Mouse (Mus musculus): Measurements from ENCODE around the gene Git1. TPM values are rescaled to one million over a fixed set of nuclear protein-coding genes. Genes with fewer than 3 reads are reported as not detected.

Git1 gene
- polyA plus RNA-seq, 1 experiment from 2014 or later, result 12.6 TPM

DNA sequence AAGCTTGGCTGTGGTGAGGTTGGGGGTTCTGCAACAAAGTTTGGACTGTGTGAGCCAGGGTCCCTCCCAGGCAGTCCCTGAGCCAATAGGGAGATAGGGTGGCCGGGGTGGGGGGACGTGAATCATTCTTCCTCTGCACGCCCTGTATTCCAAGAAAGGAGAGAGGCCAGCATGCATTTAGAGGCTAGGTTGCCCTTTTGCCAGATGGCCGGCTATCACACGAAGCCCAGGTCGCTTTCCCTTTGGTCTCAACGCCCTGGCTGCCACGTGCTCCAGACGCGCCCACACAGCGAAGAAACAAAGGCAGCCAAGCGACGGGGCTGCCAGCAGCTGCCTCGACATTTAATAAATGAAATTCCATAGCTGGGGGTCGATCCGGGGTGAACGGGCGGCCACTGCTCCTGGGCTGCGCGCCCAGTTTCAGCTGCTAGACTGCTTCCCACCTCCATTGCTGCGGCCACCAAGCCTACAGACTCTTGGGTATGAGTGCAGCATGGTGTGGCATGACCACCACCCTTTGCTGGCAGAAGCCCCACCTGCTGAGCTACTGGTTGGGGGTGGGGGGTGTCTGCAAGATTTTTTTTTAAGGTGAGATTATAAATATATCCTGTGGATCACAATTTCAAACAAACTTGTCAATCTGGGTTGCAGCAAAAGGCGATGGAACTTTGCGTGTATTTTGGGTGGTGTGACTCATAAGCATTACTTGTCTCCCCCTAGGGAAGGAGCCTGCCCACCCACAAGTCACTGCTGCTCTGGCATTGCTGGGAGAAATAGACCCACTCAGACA lies 1.7 kb upstream of the Git1 start:
- peak overlapping the region; percentile 85 for H3K4me2 ChIP-seq (replicated peaks; ENCODE audit: low read depth, low read length)
- peak overlapping the region; percentile 91 for H3K27ac ChIP-seq (ENCODE audit: low read length)
- H3K4me1 ChIP-seq (ENCODE audit: insufficient read depth, low read depth, low read length), result peaks cover 36% of the 10 kb centered on the region
- no peaks in the 10 kb centered on the region for H3K27me3 ChIP-seq (replicated peaks; ENCODE audit: insufficient read depth, low read length)
- no peaks in the 10 kb centered on the region for H3K9me3 ChIP-seq (ENCODE audit: low read length)
- H3K4me3 ChIP-seq (ENCODE audit: low read depth, low read length), result peak overlapping the region; percentile 51
- ATAC-seq, result peak; percentile 68
- 2% methylated on average over 23 of the region's 23 CpGs for WGBS
- H3K9ac ChIP-seq (replicated peaks; ENCODE audit: low read depth), result no peak overlapping the region
- TF ChIP-seq CTCF (IDR thresholded peaks at IDR 0.05) (no peak), EP300 (IDR thresholded peaks at IDR 0.05) (peak; percentile 13; the same call in 1 of the 2 replicates)
- H3K36me3 ChIP-seq (ENCODE audit: insufficient read depth, low read length), result no peaks in the 10 kb centered on the region
- DNase-seq (ENCODE audit: low spot score), result peak; percentile 87

DNA sequence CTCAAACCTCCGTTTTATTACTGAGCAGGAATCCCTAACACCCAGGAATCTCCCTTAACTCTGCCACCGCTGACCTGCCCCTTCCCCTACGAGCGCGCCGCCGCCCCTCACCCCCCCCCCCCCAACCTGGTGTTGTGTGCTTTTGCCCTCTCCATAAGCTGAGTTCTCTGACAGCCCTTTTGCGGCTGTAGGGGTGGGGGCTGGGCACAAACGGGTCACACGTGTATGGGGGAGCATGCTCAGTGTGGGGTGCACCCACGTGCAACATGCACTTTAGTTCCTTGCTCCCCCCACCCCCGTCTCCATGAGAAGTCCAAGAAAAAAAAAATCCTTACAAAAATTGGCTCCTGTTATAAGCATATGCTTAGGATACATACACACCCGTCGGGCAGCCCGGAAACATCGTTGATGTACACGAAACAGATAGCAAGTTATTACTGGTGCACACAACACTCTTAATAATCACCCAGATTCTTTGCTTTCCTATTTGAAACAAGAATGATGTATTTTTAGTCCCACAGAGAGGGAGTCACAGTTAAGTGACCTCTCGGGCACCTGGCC lies 971 bp upstream of the Git1 start:
- peak overlapping the region; percentile 74; the same call in 1 of the 2 replicates for H3K9ac ChIP-seq (replicated peaks; ENCODE audit: low read depth)
- DNase-seq (ENCODE audit: low spot score) (no peak), ATAC-seq (no peak)
- no peaks in the 10 kb centered on the region for H3K27me3 ChIP-seq (replicated peaks; ENCODE audit: insufficient read depth, low read length)
- peak overlapping the region; percentile 91 for H3K27ac ChIP-seq (ENCODE audit: low read length)
- TF ChIP-seq CTCF (IDR thresholded peaks at IDR 0.05) (no peak), EP300 (IDR thresholded peaks at IDR 0.05) (no peak)
- no peaks in the 10 kb centered on the region for H3K9me3 ChIP-seq (ENCODE audit: low read length)
- no peaks in the 10 kb centered on the region for H3K36me3 ChIP-seq (ENCODE audit: insufficient read depth, low read length)
- H3K4me3 ChIP-seq (ENCODE audit: low read depth, low read length), result peak overlapping the region; percentile 51
- peak overlapping the region; percentile 85 for H3K4me2 ChIP-seq (replicated peaks; ENCODE audit: low read depth, low read length)
- peaks cover 42% of the 10 kb centered on the region for H3K4me1 ChIP-seq (ENCODE audit: insufficient read depth, low read depth, low read length)
- WGBS, result 1% methylated on average over 15 of the region's 18 CpGs

DNA sequence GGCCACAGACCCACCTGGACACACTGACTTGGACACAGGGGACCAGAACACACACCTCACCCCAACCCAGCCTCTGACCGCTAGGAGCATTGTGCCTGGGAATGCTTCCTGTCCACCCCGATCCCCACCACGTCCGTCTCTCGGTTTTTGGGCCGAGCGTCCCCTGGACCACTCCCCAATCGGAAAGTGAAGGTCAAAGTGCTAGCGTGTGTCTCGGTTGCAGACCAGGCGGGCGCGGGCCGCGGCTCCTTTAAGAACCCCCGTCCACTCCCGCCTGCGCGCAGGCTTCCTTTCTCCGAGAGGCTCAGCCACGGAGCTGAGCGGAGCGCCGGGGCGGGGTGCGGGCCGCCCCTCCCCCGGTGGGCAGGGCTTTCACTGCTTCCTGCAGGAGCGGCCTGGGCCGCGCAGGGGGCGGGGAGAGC lies 440 bp upstream of the Git1 start:
- peak overlapping the region; percentile 85 for H3K4me2 ChIP-seq (replicated peaks; ENCODE audit: low read depth, low read length)
- H3K9ac ChIP-seq (replicated peaks; ENCODE audit: low read depth), result peak overlapping the region; percentile 74
- WGBS, result 0% methylated on average over 20 of the region's 32 CpGs
- no peaks in the 10 kb centered on the region for H3K9me3 ChIP-seq (ENCODE audit: low read length)
- TF ChIP-seq EP300 (IDR thresholded peaks at IDR 0.05) (no peak), CTCF (IDR thresholded peaks at IDR 0.05) (peak; percentile 41)
- ATAC-seq, result peak; percentile 69
- peaks cover 42% of the 10 kb centered on the region for H3K4me1 ChIP-seq (ENCODE audit: insufficient read depth, low read depth, low read length)
- H3K36me3 ChIP-seq (ENCODE audit: insufficient read depth, low read length), result no peaks in the 10 kb centered on the region
- DNase-seq (ENCODE audit: low spot score), result peak; percentile 97
- H3K27ac ChIP-seq (ENCODE audit: low read length), result peak overlapping the region; percentile 91
- H3K27me3 ChIP-seq (replicated peaks; ENCODE audit: insufficient read depth, low read length), result no peaks in the 10 kb centered on the region
- H3K4me3 ChIP-seq (ENCODE audit: low read depth, low read length), result peak overlapping the region; percentile 51

DNA sequence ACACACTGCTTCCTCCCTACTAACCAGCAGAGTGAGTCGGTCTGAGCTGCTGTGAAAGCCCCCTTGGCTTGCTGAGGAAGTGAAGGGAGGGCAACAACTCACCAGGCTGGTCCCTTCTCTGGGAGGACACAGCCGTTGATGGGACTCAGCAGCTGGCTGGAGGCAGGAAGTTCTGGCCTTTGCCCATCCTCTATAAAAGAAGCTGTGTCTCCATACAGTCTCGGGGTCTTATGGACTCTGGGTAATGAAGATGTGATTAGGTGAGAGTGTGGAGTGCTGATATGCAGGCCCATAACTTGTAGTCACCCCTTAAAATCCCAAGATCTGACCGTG lies 948 bp downstream of the Git1 start:
- no peak for DNase-seq (ENCODE audit: low spot score)

DNA sequence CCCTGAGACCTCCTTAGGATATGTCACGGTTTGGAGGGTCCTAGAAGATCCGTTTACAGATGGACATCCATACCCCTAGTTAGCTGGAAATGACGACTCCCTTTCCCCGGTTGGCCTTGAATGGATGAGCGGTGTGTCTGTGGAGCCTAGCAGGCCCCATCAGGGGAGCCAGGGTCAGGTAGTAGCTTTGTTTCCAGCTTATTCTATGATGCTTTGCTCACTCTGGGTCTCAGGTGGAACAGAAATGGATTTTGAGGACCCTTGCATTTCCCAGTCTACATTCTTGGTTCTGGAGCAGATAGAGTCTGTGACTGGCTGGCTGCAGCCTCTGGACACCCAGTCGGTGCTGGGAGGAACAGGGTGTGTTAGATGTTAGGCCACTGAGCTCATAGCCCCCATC lies 1.4 kb downstream of the Git1 start:
- Histone ChIP-seq H3K27ac (ENCODE audit: low read length) (peak overlapping the region; percentile 91; the same call in 1 of the 2 replicates), H3K4me2 (replicated peaks; ENCODE audit: low read depth, low read length) (peak overlapping the region; percentile 85), H3K4me3 (ENCODE audit: low read depth, low read length) (peak overlapping the region; percentile 84; the same call in 1 of the 2 replicates), H3K36me3 (ENCODE audit: insufficient read depth, low read length) (peaks cover 6% of the 10 kb centered on the region; the same call in 1 of the 2 replicates), H3K9me3 (ENCODE audit: low read length) (no peaks in the 10 kb centered on the region), H3K4me1 (ENCODE audit: insufficient read depth, low read depth, low read length) (peaks cover 40% of the 10 kb centered on the region), H3K27me3 (replicated peaks; ENCODE audit: insufficient read depth, low read length) (no peaks in the 10 kb centered on the region), H3K9ac (replicated peaks; ENCODE audit: low read depth) (no peak overlapping the region)
- ATAC-seq (no peak), DNase-seq (ENCODE audit: low spot score) (no peak)
- TF ChIP-seq EP300 (IDR thresholded peaks at IDR 0.05) (no peak), CTCF (IDR thresholded peaks at IDR 0.05) (no peak)
- WGBS, result 61% methylated on average over 6 of the region's 6 CpGs

More for the DNA sequence above, 948 bp downstream of the Git1 start:
- H3K4me3 ChIP-seq (ENCODE audit: low read depth, low read length), result peak overlapping the region; percentile 84
- H3K9ac ChIP-seq (replicated peaks; ENCODE audit: low read depth), result peak overlapping the region; percentile 74
- 17% methylated on average over 4 of the region's 4 CpGs for WGBS
- peak overlapping the region; percentile 85 for H3K4me2 ChIP-seq (replicated peaks; ENCODE audit: low read depth, low read length)
- ATAC-seq, result no peak
- no peaks in the 10 kb centered on the region for H3K9me3 ChIP-seq (ENCODE audit: low read length)
- 0 out of 2 replicates have a peak, but pooled peaks cover 1% of the 10 kb centered on the region for H3K36me3 ChIP-seq (ENCODE audit: insufficient read depth, low read length)
- no peaks in the 10 kb centered on the region for H3K27me3 ChIP-seq (replicated peaks; ENCODE audit: insufficient read depth, low read length)
- peaks cover 40% of the 10 kb centered on the region for H3K4me1 ChIP-seq (ENCODE audit: insufficient read depth, low read depth, low read length)
- H3K27ac ChIP-seq (ENCODE audit: low read length), result peak overlapping the region; percentile 91
- TF ChIP-seq EP300 (IDR thresholded peaks at IDR 0.05), result no peak
- TF ChIP-seq CTCF (IDR thresholded peaks at IDR 0.05), result no peak

DNA sequence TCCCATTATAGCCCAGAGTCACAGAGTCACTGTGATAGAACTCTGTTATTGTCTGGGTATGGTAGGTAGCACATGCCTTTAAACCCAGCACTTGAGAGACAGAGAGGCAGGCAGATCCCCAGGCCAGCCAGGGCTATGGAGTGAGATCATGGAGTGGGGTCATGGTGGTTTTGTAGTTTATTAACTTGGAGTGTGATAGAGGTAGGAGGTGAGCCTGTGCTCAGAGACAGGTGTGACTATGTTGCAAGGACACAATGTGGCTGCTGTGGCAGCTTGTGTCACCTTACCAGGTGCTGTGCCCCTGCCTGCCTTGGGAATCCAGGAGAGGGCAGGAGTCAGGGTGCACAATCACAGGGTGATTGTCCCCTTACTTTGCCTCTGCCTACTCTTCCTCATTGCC lies 2.1 kb downstream of the Git1 start:
- Histone ChIP-seq H3K27ac (ENCODE audit: low read length) (peak overlapping the region; percentile 73; the same call in 1 of the 2 replicates), H3K27me3 (replicated peaks; ENCODE audit: insufficient read depth, low read length) (no peaks in the 10 kb centered on the region), H3K4me1 (ENCODE audit: insufficient read depth, low read depth, low read length) (peaks cover 35% of the 10 kb centered on the region), H3K4me3 (ENCODE audit: low read depth, low read length) (no peak overlapping the region), H3K9ac (replicated peaks; ENCODE audit: low read depth) (no peak overlapping the region), H3K36me3 (ENCODE audit: insufficient read depth, low read length) (peaks cover 13% of the 10 kb centered on the region; the same call in 1 of the 2 replicates), H3K4me2 (replicated peaks; ENCODE audit: low read depth, low read length) (peak overlapping the region; percentile 85; the same call in 1 of the 2 replicates), H3K9me3 (ENCODE audit: low read length) (no peaks in the 10 kb centered on the region)
- ATAC-seq, result no peak
- DNase-seq (ENCODE audit: low spot score), result no peak
- TF ChIP-seq CTCF (IDR thresholded peaks at IDR 0.05) (no peak), EP300 (IDR thresholded peaks at IDR 0.05) (no peak)

All from lung, postnatal 0 days (tissue).